Mouse (Mus musculus): ENCODE data around the gene Fam234b. TPM values are rescaled to one million over a fixed set of nuclear protein-coding genes. Genes with fewer than 3 reads are reported as not detected.

Fam234b gene
- polyA plus RNA-seq, 1 experiment, result 42.1 TPM

- no peaks in the 10 kb centered on the region for H3K36me3 ChIP-seq (ENCODE audit: control insufficient read depth, insufficient read depth, low read length)
- DNase-seq, result no peak
- WGBS, result 73% methylated on average over 2 of the region's 2 CpGs
- no peak for TF ChIP-seq POLR2A (IDR thresholded peaks at IDR 0.05; ENCODE audit: control insufficient read depth, extremely low read depth, insufficient read depth, low read length, poor library complexity)
- no peak for TF ChIP-seq CTCF (IDR thresholded peaks at IDR 0.05; ENCODE audit: borderline replicate concordance, control insufficient read depth, extremely low read depth, insufficient read depth, low read length, poor library complexity)
- H3K27ac ChIP-seq (ENCODE audit: control insufficient read depth, insufficient read depth, low read length), result no peak overlapping the region
- H3K4me1 ChIP-seq (replicated peaks; ENCODE audit: control insufficient read depth, insufficient read depth, low read length), result peaks cover 11% of the 10 kb centered on the region
- no peak overlapping the region for H3K4me3 ChIP-seq (ENCODE audit: control insufficient read depth, insufficient read depth, low read length)
- no peaks in the 10 kb centered on the region for H3K27me3 ChIP-seq (ENCODE audit: control insufficient read depth, insufficient read depth, low read length)
These were observed 64.8 kb downstream of the Fam234b start for GRCm38 (mm10) chr6:135262565-135262964.

- no peak for DNase-seq
- TF ChIP-seq CTCF (IDR thresholded peaks at IDR 0.05; ENCODE audit: borderline replicate concordance, control insufficient read depth, extremely low read depth, insufficient read depth, low read length, poor library complexity) (no peak), POLR2A (IDR thresholded peaks at IDR 0.05; ENCODE audit: control insufficient read depth, extremely low read depth, insufficient read depth, low read length, poor library complexity) (no peak)
- Histone ChIP-seq H3K4me3 (ENCODE audit: control insufficient read depth, insufficient read depth, low read length) (no peak overlapping the region), H3K36me3 (ENCODE audit: control insufficient read depth, insufficient read depth, low read length) (no peaks in the 10 kb centered on the region), H3K4me1 (replicated peaks; ENCODE audit: control insufficient read depth, insufficient read depth, low read length) (peaks cover 17% of the 10 kb centered on the region), H3K27ac (ENCODE audit: control insufficient read depth, insufficient read depth, low read length) (no peak overlapping the region), H3K27me3 (ENCODE audit: control insufficient read depth, insufficient read depth, low read length) (no peaks in the 10 kb centered on the region)
- WGBS, result 98% methylated on average over 6 of the region's 6 CpGs
These were observed 66.4 kb downstream of the Fam234b start for GRCm38 (mm10) chr6:135264136-135264535.

- TF ChIP-seq CTCF (IDR thresholded peaks at IDR 0.05; ENCODE audit: borderline replicate concordance, control insufficient read depth, extremely low read depth, insufficient read depth, low read length, poor library complexity), result no peak
- TF ChIP-seq POLR2A (IDR thresholded peaks at IDR 0.05; ENCODE audit: control insufficient read depth, extremely low read depth, insufficient read depth, low read length, poor library complexity), result no peak
- Histone ChIP-seq H3K4me3 (ENCODE audit: control insufficient read depth, insufficient read depth, low read length) (no peak overlapping the region), H3K27me3 (ENCODE audit: control insufficient read depth, insufficient read depth, low read length) (no peaks in the 10 kb centered on the region), H3K27ac (ENCODE audit: control insufficient read depth, insufficient read depth, low read length) (no peak overlapping the region), H3K4me1 (replicated peaks; ENCODE audit: control insufficient read depth, insufficient read depth, low read length) (peaks cover 30% of the 10 kb centered on the region), H3K36me3 (ENCODE audit: control insufficient read depth, insufficient read depth, low read length) (no peaks in the 10 kb centered on the region)
- 93% methylated on average over 1 of the region's 1 CpGs for WGBS
- no peak for DNase-seq
These were observed 68.3 kb downstream of the Fam234b start for GRCm38 (mm10) chr6:135266056-135266455.

- no peaks in the 10 kb centered on the region for H3K36me3 ChIP-seq (ENCODE audit: control insufficient read depth, insufficient read depth, low read length)
- no peak overlapping the region for H3K27ac ChIP-seq (ENCODE audit: control insufficient read depth, insufficient read depth, low read length)
- DNase-seq, result peak; percentile 29
- WGBS, result 5% methylated on average over 3 of the region's 3 CpGs
- no peak for TF ChIP-seq POLR2A (IDR thresholded peaks at IDR 0.05; ENCODE audit: control insufficient read depth, extremely low read depth, insufficient read depth, low read length, poor library complexity)
- TF ChIP-seq CTCF (IDR thresholded peaks at IDR 0.05; ENCODE audit: borderline replicate concordance, control insufficient read depth, extremely low read depth, insufficient read depth, low read length, poor library complexity), result no peak
- H3K4me3 ChIP-seq (ENCODE audit: control insufficient read depth, insufficient read depth, low read length), result no peak overlapping the region
- H3K27me3 ChIP-seq (ENCODE audit: control insufficient read depth, insufficient read depth, low read length), result no peaks in the 10 kb centered on the region
- peaks cover 40% of the 10 kb centered on the region for H3K4me1 ChIP-seq (replicated peaks; ENCODE audit: control insufficient read depth, insufficient read depth, low read length)
These were observed 69.4 kb downstream of the Fam234b start for GRCm38 (mm10) chr6:135267221-135267620.

- TF ChIP-seq CTCF (IDR thresholded peaks at IDR 0.05; ENCODE audit: borderline replicate concordance, control insufficient read depth, extremely low read depth, insufficient read depth, low read length, poor library complexity) (no peak), POLR2A (IDR thresholded peaks at IDR 0.05; ENCODE audit: control insufficient read depth, extremely low read depth, insufficient read depth, low read length, poor library complexity) (no peak)
- Histone ChIP-seq H3K4me3 (ENCODE audit: control insufficient read depth, insufficient read depth, low read length) (no peak overlapping the region), H3K36me3 (ENCODE audit: control insufficient read depth, insufficient read depth, low read length) (no peaks in the 10 kb centered on the region), H3K27me3 (ENCODE audit: control insufficient read depth, insufficient read depth, low read length) (no peaks in the 10 kb centered on the region), H3K4me1 (replicated peaks; ENCODE audit: control insufficient read depth, insufficient read depth, low read length) (peaks cover 48% of the 10 kb centered on the region), H3K27ac (ENCODE audit: control insufficient read depth, insufficient read depth, low read length) (no peak overlapping the region)
- no peak for DNase-seq
These were observed 70.6 kb downstream of the Fam234b start for GRCm38 (mm10) chr6:135268392-135268791.

- H3K4me1 ChIP-seq (replicated peaks; ENCODE audit: control insufficient read depth, insufficient read depth, low read length), result peaks cover 57% of the 10 kb centered on the region
- H3K27ac ChIP-seq (ENCODE audit: control insufficient read depth, insufficient read depth, low read length), result no peak overlapping the region
- DNase-seq, result no peak
- no peak overlapping the region for H3K4me3 ChIP-seq (ENCODE audit: control insufficient read depth, insufficient read depth, low read length)
- no peaks in the 10 kb centered on the region for H3K36me3 ChIP-seq (ENCODE audit: control insufficient read depth, insufficient read depth, low read length)
- 74% methylated on average over 6 of the region's 6 CpGs for WGBS
- no peak for TF ChIP-seq POLR2A (IDR thresholded peaks at IDR 0.05; ENCODE audit: control insufficient read depth, extremely low read depth, insufficient read depth, low read length, poor library complexity)
- no peak for TF ChIP-seq CTCF (IDR thresholded peaks at IDR 0.05; ENCODE audit: borderline replicate concordance, control insufficient read depth, extremely low read depth, insufficient read depth, low read length, poor library complexity)
- no peaks in the 10 kb centered on the region for H3K27me3 ChIP-seq (ENCODE audit: control insufficient read depth, insufficient read depth, low read length)
These were observed 71.8 kb downstream of the Fam234b start for GRCm38 (mm10) chr6:135269626-135270025.

GRCm38 (mm10) chr6:135271761-135272160 lies 74.0 kb downstream of the Fam234b start:
- 53% methylated on average over 2 of the region's 2 CpGs for WGBS
- no peak for DNase-seq
- H3K27ac ChIP-seq (ENCODE audit: control insufficient read depth, insufficient read depth, low read length), result no peak overlapping the region
- H3K36me3 ChIP-seq (ENCODE audit: control insufficient read depth, insufficient read depth, low read length), result no peaks in the 10 kb centered on the region
- no peaks in the 10 kb centered on the region for H3K27me3 ChIP-seq (ENCODE audit: control insufficient read depth, insufficient read depth, low read length)
- no peak overlapping the region for H3K4me3 ChIP-seq (ENCODE audit: control insufficient read depth, insufficient read depth, low read length)
- H3K4me1 ChIP-seq (replicated peaks; ENCODE audit: control insufficient read depth, insufficient read depth, low read length), result peaks cover 53% of the 10 kb centered on the region
- no peak for TF ChIP-seq CTCF (IDR thresholded peaks at IDR 0.05; ENCODE audit: borderline replicate concordance, control insufficient read depth, extremely low read depth, insufficient read depth, low read length, poor library complexity)
- TF ChIP-seq POLR2A (IDR thresholded peaks at IDR 0.05; ENCODE audit: control insufficient read depth, extremely low read depth, insufficient read depth, low read length, poor library complexity), result no peak

Measured in thymus, adult 2 months (tissue).